Mouse (Mus musculus) liver, embryonic 11.5 days (tissue): ENCODE measurements around the gene Clcn1. TPM values are rescaled to one million over a fixed set of nuclear protein-coding genes. Genes with fewer than 3 reads are reported as not detected.
A peak's percentile ranks its signal among the peaks of the same experiment; 100 is the strongest.

Experiments
- ATAC-seq: fragments of 200-750 bp; cut with Nextera tagmentation; replicated peaks from 2 replicates; pipeline ENCODE4 v1.8.0; 2017; ENCODE audit warnings: moderate number of reproducible peaks, mild to moderate bottlenecking, moderate TSS enrichment, moderate library complexity; ENCODE audit not compliant: low FRiP score
- DNase-seq: peaks from one replicate; pipeline ENCODE4 v3.0.0-alpha.2; 2017; ENCODE audit warnings: low spot score
- H3K27ac ChIP-seq: fragments of 300-500 bp; sonication (generic); 2 replicates; pipeline ENCODE4 v1.5.1; 2014; ENCODE audit warnings: mild to moderate bottlenecking, low read depth, low read length, control low read depth
- H3K27me3 ChIP-seq: fragments of 300-500 bp; sonication (generic); replicated peaks from 2 replicates; pipeline ENCODE4 v1.6.1; 2014; ENCODE audit warnings: low read length, mixed read lengths; ENCODE audit not compliant: control insufficient read depth, insufficient read depth
- H3K36me3 ChIP-seq: fragments of 300-500 bp; sonication (generic); 2 replicates; pipeline ENCODE4 v1.6.1; 2014; ENCODE audit warnings: mild to moderate bottlenecking, low read length, moderate library complexity, mixed read lengths; ENCODE audit not compliant: control insufficient read depth, insufficient read depth
- H3K4me1 ChIP-seq: fragments of 300-500 bp; sonication (generic); replicated peaks from 2 replicates; pipeline ENCODE4 v1.6.1; 2014; ENCODE audit warnings: low read length, mixed read lengths; ENCODE audit not compliant: control insufficient read depth, insufficient read depth
- H3K4me2 ChIP-seq: fragments of 300-500 bp; sonication (generic); 2 replicates; pipeline ENCODE4 v1.6.1; 2014; ENCODE audit warnings: mild to moderate bottlenecking, control low read depth, moderate library complexity
- H3K4me3 ChIP-seq: fragments of 300-500 bp; sonication (generic); 2 replicates; pipeline ENCODE4 v1.5.1; 2014; ENCODE audit warnings: low read depth, low read length, control low read depth
- H3K9ac ChIP-seq: fragments of 300-500 bp; sonication (generic); 2 replicates; pipeline ENCODE4 v1.6.1; 2014; ENCODE audit warnings: low read depth, low read length, control low read depth
- H3K9me3 ChIP-seq: fragments of 300-500 bp; sonication (generic); 2 replicates; pipeline ENCODE4 v1.6.1; 2016; ENCODE audit warnings: low read length, inconsistent platforms, mixed read lengths; ENCODE audit not compliant: control insufficient read depth
- WGBS: fragments of 180-500 bp; shearing (Covaris S2); extraction: QIAGEN DNeasy Blood & Tissue Kit; methylation state at CpG from one replicate; pipeline ENCODE4 v1.1.7; 2014; 5-methylcytosine and 5-hydroxymethylcytosine counted together
- polyA plus RNA-seq: library from polyadenylated mRNA; unstranded; fragments of >200 nt; fragmentation: Nextera tagmentation; extraction: Ambion mirVana; gene quantifications from 2 replicates; pipeline ENCODE4 v1.2.1, GENCODE M21; 2014

The Clcn1 gene
- polyA plus RNA-seq, 1 experiment from 2014 or later = 0.29 TPM

GRCm38 (mm10) chr6:42342171-42342570 lies 55.7 kb downstream of the Clcn1 start:
- Histone ChIP-seq H3K4me2 (no peak overlapping the region), H3K36me3 (no peaks in the 10 kb centered on the region), H3K4me3 (no peak overlapping the region), H3K27me3 (no peaks in the 10 kb centered on the region), H3K9me3 (no peaks in the 10 kb centered on the region), H3K9ac (no peak overlapping the region), H3K4me1 (no peaks in the 10 kb centered on the region), H3K27ac (no peak overlapping the region)
- no peak for DNase-seq
- ATAC-seq = no peak
- WGBS = 63% methylated on average over 1 of the region's 1 CpGs

DNA sequence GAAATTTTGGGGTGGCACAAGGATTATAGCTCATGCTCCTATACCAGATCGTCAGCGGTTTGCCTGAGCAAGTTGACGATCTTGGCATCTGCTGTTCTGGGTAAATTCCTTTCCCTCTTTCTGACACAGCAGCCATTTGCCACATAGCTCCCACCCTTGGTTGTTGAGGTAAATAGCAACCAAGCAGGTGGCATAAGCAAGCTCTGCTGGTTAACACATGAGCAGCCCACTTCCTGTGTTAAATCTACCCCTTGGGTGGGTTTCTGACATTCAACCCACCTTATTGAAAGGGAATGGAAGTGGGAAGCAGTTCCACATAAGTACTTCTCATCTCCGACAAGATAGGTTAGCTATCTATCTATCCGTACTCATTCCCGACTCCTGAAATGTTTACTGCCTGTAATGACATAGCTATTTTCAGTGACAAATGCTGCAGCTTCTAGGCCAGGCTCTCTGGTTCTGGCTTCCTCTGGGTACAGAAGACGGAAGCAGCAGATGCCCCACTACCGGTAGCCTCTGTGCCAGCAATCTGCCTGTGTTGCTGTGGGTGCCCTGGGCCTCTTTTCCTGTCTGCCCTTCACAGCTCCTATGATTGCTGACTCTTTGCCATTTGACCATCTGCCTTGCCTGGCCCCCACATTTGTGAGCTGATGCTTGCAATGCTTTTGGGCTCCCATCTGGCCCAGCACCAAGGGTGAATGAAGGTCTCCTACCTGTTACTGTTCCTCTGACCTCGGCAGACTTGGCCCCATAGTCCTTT lies 57.1 kb downstream of the Clcn1 start:
- Histone ChIP-seq H3K27me3 (no peaks in the 10 kb centered on the region), H3K9me3 (no peaks in the 10 kb centered on the region), H3K27ac (no peak overlapping the region), H3K4me1 (no peaks in the 10 kb centered on the region), H3K36me3 (no peaks in the 10 kb centered on the region), H3K4me2 (no peak overlapping the region), H3K4me3 (no peak overlapping the region), H3K9ac (no peak overlapping the region)
- ATAC-seq (no peak), DNase-seq (no peak)
- 75% methylated on average over 9 of the region's 9 CpGs for WGBS

DNA sequence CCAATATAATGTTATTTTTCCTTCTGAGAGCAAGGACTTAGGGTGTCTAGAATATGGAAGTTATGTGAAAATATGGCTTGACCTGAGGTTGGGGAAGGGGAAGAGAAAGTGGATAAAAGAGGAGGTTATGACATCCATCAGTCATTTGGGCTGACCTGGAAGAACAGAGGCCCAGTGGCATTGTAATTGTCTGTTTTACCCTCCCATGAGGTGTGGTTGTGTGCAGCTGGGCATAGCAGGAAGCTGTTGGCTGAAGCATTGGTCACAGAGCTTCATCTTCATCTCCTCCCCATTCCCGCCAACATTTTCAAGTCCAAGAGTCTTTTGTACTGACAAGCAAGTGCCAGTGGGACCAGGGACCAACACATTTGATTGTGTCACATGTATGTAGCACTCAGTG lies 57.8 kb downstream of the Clcn1 start:
- H3K36me3 ChIP-seq = no peaks in the 10 kb centered on the region
- DNase-seq = no peak
- no peak overlapping the region for H3K9ac ChIP-seq
- no peaks in the 10 kb centered on the region for H3K27me3 ChIP-seq
- ATAC-seq = no peak
- 83% methylated on average over 1 of the region's 1 CpGs for WGBS
- H3K27ac ChIP-seq = no peak overlapping the region
- no peak overlapping the region for H3K4me2 ChIP-seq
- H3K4me1 ChIP-seq = no peaks in the 10 kb centered on the region
- H3K9me3 ChIP-seq = no peaks in the 10 kb centered on the region
- no peak overlapping the region for H3K4me3 ChIP-seq

DNA sequence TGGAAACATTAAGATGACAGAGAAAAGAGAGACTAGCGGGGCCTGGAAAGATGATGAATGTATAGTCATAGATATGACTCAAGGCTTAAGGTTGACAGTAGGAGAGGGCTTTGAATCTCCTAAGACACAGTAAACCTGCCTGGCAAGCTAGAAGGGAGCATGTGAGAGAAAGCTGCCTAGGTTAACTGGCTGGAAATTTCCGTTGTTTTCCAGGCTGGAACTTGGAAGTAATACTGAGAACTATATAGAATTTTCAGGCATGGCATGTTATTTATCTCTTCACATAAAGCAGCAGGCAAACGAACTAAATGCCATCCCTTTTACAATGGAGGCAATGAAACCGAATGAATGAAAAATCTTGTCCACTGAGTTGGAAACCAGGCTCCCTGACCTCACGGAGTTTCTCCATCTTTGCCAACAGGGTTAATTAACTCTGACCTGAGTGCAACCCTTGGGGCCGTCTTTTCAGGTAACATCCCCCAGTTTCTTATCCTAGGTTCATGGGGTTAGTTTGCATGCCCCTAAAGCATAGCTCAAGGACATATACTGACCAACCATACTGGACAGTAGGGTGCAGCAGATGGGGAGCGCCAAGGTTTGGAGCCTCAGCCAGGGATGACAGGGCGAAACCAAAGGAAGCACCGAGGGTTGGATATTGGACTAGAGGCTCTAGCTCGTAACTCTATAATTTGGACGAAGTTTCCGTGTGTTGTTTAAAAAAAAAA lies 62.0 kb downstream of the Clcn1 start:
- no peaks in the 10 kb centered on the region for H3K36me3 ChIP-seq
- ATAC-seq (no peak), DNase-seq (no peak)
- H3K4me1 ChIP-seq = peaks cover 27% of the 10 kb centered on the region
- no peak overlapping the region for H3K27ac ChIP-seq
- no peaks in the 10 kb centered on the region for H3K9me3 ChIP-seq
- H3K4me3 ChIP-seq = peak overlapping the region; percentile 80
- WGBS = 41% methylated on average over 12 of the region's 12 CpGs
- H3K9ac ChIP-seq = no peak overlapping the region
- H3K27me3 ChIP-seq = no peaks in the 10 kb centered on the region
- H3K4me2 ChIP-seq = peak overlapping the region; percentile 90

GRCm38 (mm10) chr6:42349006-42349425 lies 62.5 kb downstream of the Clcn1 start:
- H3K27ac ChIP-seq = peak overlapping the region; percentile 80
- under 1% methylated on average over 11 of the region's 11 CpGs for WGBS
- H3K4me1 ChIP-seq = peaks cover 33% of the 10 kb centered on the region
- peak; percentile 60 for ATAC-seq
- H3K4me3 ChIP-seq = peak overlapping the region; percentile 80
- no peaks in the 10 kb centered on the region for H3K36me3 ChIP-seq
- peak overlapping the region; percentile 79 for H3K9ac ChIP-seq
- H3K27me3 ChIP-seq = no peaks in the 10 kb centered on the region
- peak overlapping the region; percentile 90 for H3K4me2 ChIP-seq
- no peaks in the 10 kb centered on the region for H3K9me3 ChIP-seq
- peak; percentile 75 for DNase-seq

DNA sequence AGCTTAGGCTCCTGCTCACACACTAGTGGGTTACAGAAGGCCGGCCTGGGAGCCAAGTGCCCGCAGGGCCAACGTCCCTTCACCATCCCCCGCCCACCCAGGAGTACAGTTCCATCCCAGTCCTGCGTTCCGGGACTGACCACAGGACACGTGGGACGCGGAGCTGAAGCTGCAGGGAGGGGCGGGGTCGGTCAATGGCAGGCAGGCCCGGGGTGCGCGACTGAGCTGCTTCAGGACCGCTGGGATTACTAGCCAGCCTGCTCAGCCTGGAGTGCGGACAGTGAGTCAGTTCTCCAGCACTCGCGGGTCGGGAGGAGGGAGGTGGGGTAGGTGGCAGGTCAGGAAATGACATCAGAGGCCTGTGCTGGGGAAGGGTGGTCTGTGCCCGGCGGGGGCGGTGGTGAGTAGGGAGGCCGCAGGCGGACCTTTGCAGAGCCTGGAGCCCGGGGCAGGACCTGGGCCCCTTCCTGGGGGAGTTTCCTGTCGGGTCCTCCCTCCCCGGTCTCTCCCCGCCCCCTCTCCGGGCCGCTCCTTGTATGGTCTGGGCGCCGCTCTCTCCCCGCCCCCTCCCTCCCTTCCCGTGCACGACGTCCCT lies 63.0 kb downstream of the Clcn1 start, which contains the start of gene Zyx:
Gene Zyx (plus strand): TSS at position 205 of the 595 bp plus-strand sequence.
- Histone ChIP-seq H3K9me3 (no peaks in the 10 kb centered on the region), H3K4me1 (peaks cover 38% of the 10 kb centered on the region), H3K9ac (peak within 1 kb of the TSS; percentile 79), H3K4me2 (peak within 1 kb of the TSS; percentile 90), H3K27me3 (no peaks in the 10 kb centered on the region), H3K27ac (peak within 1 kb of the TSS; percentile 80), H3K4me3 (peak within 1 kb of the TSS; percentile 80), H3K36me3 (no peaks in the 10 kb centered on the region)
- ATAC-seq (peak; percentile 90), DNase-seq (peak; percentile 97)
- under 1% methylated on average over 36 of the region's 36 CpGs for WGBS

- 1% methylated on average over 54 of the region's 72 CpGs for WGBS
- H3K9me3 ChIP-seq = no peaks in the 10 kb centered on the region
- peaks cover 45% of the 10 kb centered on the region for H3K4me1 ChIP-seq
- H3K27me3 ChIP-seq = no peaks in the 10 kb centered on the region
- H3K27ac ChIP-seq = peak overlapping the region; percentile 80
- ATAC-seq = peak; percentile 28
- peak overlapping the region; percentile 90 for H3K4me2 ChIP-seq
- peak overlapping the region; percentile 80 for H3K4me3 ChIP-seq
- H3K36me3 ChIP-seq = no peaks in the 10 kb centered on the region
- DNase-seq = peak; percentile 63
- H3K9ac ChIP-seq = peak overlapping the region; percentile 79
Measured at GRCm38 (mm10) chr6:42350021-42350967, 63.8 kb downstream of the Clcn1 start.
